Mouse (Mus musculus) hindlimb bud, embryonic 11.5 days (tissue): ENCODE data around the gene Sestd1.

ENCODE experiments used
- DNase-seq: peaks from one replicate; pipeline ENCODE4 v3.0.0-alpha.2; 2012; ENCODE audit warnings: low read depth, low spot score; ENCODE audit errors: extremely low spot score

The Sestd1 gene

DNA sequence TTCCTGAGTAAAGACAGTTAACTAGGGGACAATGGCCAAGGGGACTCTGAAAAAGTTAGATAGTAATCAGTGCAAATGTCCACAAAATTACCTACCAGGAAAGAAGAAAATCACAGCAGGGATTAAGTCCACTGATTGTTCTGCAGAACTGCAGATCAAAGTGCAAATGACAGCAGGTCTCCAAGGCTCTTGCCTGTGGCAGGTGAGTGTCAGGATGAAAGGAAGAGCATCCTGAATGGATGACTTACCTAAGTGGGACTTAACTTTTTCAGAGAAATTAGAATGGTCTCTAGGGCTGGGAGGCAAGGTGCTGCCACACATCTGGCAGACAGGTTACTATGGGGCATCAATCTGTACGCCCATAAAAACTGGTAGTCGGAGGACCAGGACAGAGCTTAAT is 47.8 kb downstream of the Sestd1 start:
- no peak for DNase-seq

DNA sequence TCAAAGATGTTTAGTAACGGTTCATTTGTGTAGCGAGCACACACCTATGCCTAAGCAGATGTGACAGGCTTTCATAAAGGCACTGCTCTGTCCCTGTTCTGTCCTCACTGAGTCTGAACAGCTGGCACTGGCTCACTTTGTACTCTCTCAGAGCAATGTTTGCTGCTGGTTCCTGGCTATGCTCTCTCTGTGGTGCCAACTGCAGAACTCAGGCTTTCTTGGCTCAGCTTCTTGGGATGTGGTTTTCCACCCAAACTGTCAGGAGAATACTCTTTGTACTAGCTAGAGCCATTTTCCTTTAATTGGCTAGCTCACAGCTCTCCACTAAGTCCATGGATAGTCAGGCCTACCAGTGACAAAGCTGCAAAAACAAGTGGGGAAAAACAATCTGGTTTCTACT is 59.4 kb downstream of the Sestd1 start:
- DNase-seq = no peak

DNA sequence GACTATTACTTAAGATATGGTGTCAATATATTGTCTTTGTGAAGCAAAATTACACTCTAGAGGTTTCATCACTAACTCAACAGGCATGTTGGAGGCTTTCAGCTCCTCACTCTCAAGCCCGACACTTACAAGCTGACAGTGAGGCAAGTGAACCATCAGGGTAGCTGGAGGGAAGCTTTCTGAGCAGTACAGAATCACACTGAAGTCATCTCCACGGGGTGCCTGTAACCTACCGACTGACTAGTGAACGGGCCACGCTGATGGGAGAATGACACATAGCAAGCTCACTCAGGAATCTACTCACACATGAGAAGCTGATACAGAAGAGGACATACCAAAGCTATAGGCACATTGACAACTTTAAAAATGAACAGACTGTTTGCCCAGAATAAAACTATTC is 67.5 kb downstream of the Sestd1 start:
- DNase-seq = no peak

DNA sequence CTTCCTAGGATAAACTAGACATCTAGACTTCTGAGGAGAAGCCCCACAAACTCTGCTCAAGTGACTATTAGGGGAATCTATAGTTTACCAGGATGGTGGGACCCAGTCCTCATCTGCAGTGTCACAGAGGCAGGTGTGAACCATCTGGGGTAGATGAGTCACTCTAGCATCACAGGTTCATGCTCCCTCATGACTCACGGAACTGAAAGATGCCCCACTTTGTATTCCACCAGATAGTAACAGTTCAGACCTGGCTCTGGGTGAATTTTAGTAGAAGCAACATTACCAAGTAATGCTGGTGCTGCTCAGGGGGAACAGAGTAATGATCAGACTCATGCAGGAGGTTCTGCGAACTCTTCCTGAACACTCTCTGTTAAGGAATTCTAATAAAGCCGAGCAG is 73.4 kb downstream of the Sestd1 start:
- no peak for DNase-seq

DNA sequence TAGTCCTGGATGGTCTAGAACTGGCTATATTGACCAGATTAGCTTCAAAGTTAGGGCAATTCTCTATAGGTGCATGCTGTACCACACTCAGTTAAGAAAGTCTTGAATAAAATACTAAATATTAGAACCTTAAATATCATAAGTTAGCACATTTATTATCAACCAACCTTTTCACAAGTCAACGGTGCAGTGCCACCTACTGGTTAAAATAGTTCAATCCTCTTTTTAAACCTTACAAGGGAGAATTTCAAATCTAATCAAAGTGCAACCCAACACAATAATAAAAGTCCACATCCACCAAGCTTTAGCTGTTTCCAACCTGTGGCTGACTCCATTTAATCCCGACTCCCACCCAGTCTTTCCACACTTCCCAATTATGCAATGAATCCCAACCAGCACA is 76.5 kb downstream of the Sestd1 start:
- DNase-seq = peak; percentile 3

DNA sequence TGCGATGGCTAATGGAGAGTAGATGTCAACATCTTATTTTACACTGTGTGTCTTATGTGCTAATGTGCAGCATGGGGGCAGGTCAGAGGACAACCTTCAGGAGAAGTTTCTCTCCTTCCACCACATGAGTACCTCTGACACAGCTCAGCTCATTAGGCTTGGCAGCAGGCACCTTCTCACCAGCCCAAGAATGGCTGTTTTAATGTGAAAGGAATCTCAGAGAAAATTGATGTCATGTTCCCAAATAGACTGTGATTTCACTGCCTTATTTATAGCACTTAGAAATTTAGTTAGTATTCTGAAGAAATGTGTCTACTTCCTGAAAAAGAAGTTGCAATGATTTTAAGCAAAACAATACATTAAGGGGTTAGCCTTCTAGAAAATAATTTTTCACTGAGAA is 78.5 kb downstream of the Sestd1 start:
- no peak for DNase-seq

DNA sequence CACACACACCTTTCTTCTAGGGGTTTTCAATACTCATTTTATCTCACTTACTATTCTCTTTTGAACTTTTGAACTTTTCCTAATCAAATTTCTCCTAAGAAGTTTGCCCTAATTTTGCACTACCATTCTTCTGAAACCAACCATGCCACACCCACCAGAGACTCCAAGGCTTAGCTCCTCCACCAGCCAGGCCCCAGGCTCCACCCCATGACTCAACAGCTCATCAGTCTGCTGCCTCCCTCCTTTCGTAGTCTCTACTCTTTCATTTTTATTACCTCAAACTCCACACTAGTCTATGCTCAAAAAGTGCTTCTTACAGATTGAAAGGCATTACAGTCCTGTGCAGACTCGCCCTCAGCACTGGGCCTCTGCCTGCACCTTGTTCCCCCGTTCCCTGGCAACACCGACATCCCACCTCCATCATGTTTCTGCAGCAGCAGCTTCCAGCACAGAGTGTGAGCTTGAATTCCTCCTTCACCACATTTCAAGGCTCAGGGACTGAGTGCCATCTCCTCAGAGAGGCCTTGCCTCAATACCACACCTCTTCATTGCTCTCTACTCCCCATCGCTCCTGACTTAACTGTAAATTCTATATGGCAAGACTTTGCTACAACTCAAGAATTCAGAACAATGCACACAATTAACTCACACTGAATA is 79.3 kb downstream of the Sestd1 start:
- DNase-seq = no peak

DNA sequence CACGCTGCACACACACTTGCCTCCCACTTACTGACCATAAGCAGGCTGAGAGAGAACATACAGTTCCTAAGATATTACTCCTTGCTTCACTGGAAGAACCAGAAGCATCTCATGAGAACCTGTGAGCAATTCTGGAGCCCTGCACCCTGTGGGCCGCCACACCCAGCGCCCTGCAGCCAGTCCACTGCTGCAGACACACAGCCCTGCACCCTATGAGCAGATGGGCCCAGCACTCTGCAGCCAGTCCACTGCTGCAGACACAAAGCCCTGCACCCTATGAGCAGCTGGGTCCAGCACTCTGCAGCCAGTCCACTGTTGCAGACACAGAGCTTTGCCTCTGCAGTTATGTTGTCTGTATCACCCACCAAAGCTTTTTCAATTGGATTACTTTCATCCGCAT is 80.0 kb downstream of the Sestd1 start:
- no peak for DNase-seq

DNA sequence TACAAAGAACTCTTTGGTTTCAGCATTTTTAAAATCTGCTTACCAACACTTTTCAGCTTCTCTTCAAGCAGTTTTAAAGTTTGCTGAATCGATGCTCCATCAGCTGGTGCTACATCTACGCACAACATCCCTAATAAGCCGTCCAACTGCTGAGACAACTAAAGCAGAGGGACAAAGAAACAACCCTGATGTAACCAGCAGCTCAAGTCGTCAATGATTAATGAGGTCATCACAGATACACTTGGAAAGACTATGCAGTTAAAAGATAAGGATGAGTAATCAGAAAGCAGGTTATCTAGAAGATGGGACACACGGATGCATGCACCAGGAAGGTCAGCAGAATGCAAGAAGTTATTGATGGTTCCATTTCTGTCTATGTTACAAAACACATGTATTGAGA is 82.1 kb downstream of the Sestd1 start:
- no peak for DNase-seq

DNA sequence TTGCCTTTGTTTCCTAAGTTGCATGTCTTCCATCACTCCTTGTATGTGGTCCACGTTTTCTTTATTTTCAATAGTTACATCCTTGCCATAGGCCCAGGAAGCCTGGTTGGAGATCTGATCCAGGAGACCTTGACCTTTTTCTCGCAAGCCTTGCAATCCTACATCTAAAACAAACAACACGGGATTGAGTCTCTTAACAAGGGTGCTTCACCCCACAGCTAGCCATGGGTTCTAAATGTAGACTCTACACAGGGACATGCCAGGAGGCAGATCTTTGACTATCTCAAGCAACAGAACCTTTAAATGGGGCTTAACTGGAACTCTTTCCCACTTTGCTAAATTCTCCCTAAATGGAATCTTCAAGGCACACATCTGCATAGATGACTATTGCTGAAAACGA is 83.6 kb downstream of the Sestd1 start:
- no peak for DNase-seq

DNA sequence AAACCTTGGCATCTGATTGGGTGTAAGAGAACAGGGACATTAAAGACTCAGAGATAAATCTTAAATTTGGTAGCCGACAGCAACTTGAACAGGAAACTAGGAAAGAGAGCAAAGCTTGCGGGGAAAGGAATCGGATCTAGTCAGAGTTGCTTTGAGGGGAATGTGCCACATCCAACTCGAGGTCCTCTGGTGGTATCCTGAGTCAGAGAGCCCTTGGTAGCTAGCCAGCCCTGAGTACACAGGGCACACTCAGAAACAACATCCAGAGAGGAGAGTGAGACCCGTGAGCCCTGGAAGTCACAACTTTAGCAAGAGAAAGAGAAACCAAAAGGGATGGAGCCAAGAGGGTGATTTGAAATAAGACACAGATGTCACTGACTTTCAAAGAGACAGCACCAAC is 85.3 kb downstream of the Sestd1 start:
- DNase-seq = no peak

DNA sequence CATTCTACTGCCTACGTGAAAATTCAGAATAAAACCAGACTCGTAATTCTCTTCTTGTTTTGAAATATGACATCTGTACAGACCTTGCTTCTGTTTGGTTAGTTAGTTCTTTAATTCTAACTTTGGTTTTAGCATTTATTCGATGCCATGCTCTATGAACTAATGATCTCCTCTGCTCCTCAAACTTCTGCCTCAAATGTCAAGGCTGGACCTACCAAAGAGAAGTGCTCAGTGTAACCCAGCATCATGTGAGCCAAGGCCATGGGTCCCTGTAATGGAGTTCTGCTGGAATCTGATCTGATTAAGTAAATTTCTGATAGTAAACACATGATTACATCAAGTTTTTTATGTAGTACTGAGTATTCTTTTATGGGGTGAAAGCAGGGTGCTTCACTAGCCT is 88.6 kb downstream of the Sestd1 start:
- no peak for DNase-seq

DNA sequence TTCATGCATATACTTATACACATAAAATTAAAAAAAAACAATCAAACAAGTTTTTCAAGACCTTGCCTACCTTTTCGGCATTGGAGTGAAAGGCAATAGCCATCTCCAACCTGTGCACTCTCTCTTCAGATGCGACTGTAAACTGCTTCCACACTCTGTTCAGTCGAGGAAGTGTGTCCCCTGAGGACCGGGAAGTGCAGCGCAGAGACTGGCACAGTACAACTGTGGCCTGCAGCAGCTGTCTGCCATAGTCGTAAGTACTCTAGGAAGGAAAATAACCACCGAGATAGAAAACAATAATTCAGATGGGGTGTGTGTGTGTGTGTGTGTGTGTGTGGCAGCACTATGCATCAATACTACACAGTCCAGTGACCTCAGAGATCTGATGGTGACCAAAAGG is 89.5 kb downstream of the Sestd1 start:
- no peak for DNase-seq

DNA sequence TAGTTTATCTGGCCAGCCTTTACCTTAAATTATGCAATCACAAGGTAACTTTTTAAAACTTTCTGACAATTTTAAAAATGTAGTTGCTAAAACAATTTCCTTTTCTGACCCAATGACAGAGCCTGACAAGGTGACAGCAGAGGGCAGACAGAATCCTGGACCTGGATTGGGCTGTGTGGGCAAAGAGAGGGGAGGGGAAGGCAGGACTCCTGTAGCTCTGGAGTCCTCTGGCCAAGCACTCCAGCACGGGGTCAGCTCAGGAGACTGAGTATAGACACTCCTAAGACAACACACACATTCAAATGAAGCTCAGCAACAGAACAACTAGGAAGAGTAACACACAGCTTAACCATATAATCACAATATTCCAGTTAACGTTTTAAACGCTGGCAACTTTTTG is 90.1 kb downstream of the Sestd1 start:
- DNase-seq = no peak

DNA sequence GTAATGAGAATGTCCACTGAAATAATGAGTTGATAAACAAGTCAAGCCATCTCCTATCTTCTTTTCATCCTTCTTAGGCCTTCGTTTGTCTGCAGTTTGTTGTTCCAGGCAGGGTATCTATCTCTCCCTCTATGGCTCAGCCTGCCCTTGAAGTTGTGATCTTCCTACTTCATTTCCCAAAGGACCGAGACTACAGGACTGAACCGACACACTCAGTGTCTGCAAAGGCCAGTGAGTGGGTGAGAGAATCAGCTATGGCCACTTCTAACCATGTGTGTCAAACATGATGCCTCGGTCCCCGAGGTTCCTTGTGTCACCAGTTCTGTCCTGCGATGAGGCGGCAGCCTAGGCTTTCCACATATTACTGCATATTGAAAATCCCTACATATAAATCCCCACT is 90.7 kb downstream of the Sestd1 start:
- no peak for DNase-seq

DNA sequence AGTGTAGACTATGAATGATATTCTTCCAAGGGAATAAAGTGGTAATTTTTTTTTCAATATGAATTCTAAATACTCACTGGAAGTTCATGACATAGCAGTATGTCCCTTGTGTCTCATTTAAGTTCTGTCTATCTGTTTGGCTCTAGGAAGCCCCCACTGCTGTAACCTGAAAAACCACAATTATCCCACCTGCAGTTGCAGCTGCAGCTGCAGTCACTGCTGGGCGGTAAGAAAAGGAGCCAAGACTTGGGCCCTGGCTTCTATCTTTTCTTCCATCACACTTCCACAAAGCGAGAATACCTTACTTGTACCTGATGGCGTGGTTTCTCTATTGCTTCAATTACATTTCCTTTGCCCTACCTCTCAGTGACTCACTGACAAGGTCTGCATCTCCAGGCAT is 92.9 kb downstream of the Sestd1 start:
- DNase-seq = no peak

DNA sequence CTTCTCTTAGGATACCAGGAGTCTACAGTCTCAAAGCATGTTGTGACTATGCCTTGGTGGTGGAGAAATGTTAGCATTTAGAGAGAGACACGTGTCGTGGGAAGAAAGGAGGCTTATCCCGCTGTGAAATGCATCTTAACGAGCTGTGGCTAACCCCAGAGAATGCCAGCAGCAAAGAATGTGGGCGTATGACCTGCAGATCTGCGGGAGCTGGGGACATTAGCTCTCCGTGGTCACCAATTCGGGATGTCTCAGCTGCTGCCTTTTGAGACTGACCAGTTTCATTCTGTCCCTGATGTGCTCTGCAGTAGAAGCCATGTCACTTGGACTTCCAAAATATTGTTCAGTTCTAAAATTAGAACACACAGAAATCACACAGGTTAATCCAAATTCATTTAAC is 93.5 kb downstream of the Sestd1 start:
- no peak for DNase-seq

DNA sequence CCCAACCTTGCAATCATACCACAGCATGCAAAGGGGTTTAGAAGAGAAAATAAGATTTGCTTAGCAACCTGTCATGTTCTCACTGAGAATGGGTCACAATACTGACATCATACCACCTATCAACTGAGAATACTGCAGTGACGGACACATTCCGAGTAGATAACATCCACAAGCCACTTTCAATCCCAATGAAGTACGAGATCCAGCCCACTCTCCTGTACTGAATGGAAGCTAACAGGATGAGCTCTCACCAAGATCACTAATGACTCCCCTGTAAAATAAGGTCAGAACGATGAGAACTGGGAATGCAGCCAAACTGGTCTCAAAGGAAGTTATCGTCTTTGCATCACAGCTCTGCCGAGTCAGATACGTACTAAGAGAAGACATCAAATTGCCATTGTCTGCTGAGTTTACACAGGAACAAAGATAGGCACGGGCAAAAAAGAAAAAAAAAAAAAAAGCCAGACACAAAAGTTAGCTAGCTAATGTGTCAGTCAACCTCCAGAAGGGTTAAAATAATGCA is 96.3 kb downstream of the Sestd1 start:
- no peak for DNase-seq

DNA sequence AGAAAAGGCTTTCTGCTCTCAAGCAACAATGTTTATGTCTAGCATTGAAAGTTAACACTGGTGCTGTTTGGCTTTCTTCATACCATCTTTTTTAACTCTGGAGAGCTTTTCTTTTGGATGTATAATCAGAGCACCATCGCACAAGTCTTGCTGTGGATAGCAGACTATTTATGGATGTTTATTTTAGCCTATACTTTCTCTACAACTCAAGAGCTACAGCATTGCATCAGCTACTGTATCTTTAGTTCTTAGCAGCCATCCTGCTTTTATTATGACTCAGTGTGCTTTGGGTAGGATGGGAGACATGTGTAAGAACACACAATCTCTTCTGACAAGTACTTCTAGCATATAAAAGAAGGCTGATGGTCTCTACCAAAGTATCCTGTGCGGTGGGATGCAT is 96.7 kb downstream of the Sestd1 start:
- DNase-seq = no peak

DNA sequence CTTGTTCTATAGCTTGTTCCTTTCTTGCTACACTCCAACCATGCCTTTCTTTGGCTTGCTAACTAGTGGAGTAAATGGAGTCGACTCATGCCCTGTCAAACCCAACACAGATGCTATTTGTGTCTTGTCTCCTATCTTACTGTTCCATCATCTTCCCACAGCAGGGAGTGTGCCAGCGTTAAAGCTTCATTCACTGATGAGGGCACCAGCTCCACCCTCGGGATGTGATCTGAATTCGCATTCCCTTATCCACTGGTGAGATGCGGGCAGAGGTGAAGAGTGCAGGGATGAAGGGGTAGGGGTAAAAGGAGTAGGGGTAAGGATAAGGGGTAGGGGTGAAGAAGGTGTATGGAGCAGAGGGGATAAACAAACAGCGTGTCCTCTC is 97.4 kb downstream of the Sestd1 start:
- no peak for DNase-seq

DNA sequence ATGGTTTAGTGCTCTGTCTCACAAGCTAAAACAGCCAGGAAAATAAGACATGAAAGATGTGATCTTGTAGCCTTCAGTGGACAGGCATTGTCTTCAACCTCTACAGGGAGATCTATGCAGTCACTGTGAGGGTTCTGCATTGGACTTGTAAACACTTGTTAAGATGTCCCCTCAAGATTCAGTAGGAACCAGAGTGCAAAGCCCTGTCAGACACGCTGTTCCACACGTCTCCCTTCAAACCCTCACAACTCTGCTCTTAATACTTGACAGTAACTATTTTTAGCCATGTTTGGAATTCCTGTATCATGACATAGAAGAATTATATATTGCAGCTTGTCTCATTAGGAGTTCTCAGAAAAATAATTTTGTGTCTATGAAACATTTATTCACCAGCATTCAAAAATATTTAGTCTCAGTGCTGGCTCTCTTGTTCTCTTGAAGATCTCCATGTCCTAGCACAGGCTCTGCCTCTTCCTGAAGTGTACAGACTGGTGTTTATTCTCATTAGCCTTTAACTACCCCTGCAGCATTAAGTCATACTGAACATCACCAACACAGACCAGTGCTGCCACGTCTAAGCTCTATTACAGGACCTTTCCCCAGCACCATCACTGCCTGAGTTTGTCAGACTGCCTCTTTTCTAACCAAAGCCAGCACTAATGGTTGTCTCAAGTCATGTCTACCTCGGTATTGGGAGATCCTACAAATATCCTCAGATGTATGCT is 98.0 kb downstream of the Sestd1 start:
- no peak for DNase-seq

DNA sequence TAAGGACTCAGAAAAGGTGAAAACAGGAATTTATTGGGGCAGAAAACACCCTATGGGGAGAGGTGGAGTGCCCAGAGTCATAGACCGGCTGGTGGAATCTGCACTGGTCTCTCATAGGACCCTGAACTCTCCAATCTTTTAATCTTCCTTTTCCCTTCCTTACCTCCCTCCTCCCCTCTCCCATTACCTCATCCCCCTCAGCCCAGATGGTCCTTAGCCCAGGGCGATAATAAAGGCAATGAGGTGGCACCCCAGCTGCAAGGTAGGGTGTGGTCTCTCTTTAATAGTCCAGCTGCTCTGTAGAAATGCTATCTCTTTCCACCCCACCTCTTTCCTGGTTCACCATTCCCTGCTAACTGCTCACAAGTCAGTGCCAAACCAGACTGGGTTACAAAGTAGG is 102.9 kb downstream of the Sestd1 start:
- no peak for DNase-seq

DNA sequence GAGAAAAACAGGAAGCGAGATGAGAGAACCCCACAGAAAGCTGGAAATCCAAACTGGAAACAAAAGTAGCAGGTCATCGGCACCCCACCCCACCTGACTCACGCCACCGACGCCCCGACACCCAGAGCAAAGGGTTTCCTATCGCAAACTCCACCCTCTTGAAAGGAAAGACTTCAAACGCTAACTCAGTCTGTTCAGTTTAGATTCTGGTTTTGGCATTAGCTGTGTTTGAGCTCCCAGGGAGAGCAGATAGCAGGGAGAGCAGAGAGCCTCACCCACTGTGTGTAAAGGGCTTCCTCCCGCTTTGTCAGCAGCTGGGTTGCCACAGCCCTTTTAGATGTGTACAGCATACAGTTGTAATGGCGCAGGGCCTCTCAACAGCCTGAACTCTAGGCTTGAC is 104.0 kb downstream of the Sestd1 start:
- no peak for DNase-seq
